Mouse (Mus musculus) mouse trophoblast stem cell (cell line): ENCODE results near the gene Acer1.
"Not testable (repeated sequence)": the region's sequence is repeated elsewhere in the genome, so short reads cannot be mapped to it uniquely, and the experiment has no call there.

Experiments
- in situ Hi-C, 2 experiments: fragments of 300-500 bp; cut with MseI, MboI; formaldehyde crosslinking; loops; 2 replicates in 1 of 2; 3 replicates in 1 of 2; pipeline ENCODE4 v1.15.1; 2025

Gene Acer1

GRCm38 (mm10) chr17:56952639-56953038 is 29.3 kb downstream of the Acer1 start:
- in situ Hi-C loops = no loop called here

- in situ Hi-C loops = no loop called here
These were observed 31.0 kb downstream of the Acer1 start for GRCm38 (mm10) chr17:56950915-56951314.

- in situ Hi-C loops = no loop called here
These were observed 43.2 kb downstream of the Acer1 start for GRCm38 (mm10) chr17:56938751-56939150.

GRCm38 (mm10) chr17:56936731-56937130 is 45.2 kb downstream of the Acer1 start:
- in situ Hi-C loops = no loop called here

- in situ Hi-C loops = no loop called here
These were observed 46.4 kb downstream of the Acer1 start, which contains the start of gene Mllt1 for GRCm38 (mm10) chr17:56935363-56936131. Mllt1 (minus strand) TSS chr17:56935415.

- in situ Hi-C loops = no loop called here
These were observed 47.2 kb downstream of the Acer1 start for GRCm38 (mm10) chr17:56934545-56935330.

- in situ Hi-C loops = no loop called here
These were observed 48.5 kb downstream of the Acer1 start for GRCm38 (mm10) chr17:56933395-56933794.

- in situ Hi-C loops = no loop called here
These were observed 51.9 kb downstream of the Acer1 start for GRCm38 (mm10) chr17:56930026-56930425.

- in situ Hi-C loops = no loop called here
These were observed 52.4 kb downstream of the Acer1 start for GRCm38 (mm10) chr17:56929530-56929929.

- in situ Hi-C loops = no loop called here
These were observed 52.8 kb downstream of the Acer1 start for GRCm38 (mm10) chr17:56929101-56929500.

GRCm38 (mm10) chr17:56925998-56926397 is 55.9 kb downstream of the Acer1 start:
- in situ Hi-C loops = no loop called here

GRCm38 (mm10) chr17:56919725-56920124 is 62.2 kb downstream of the Acer1 start:
- in situ Hi-C loops = no loop called here

- in situ Hi-C loops = no loop called here
These were observed 64.8 kb downstream of the Acer1 start for GRCm38 (mm10) chr17:56917166-56917565.

- in situ Hi-C loops = no loop called here
These were observed 68.5 kb downstream of the Acer1 start for GRCm38 (mm10) chr17:56913444-56913843.

- in situ Hi-C loops = no loop called here
These were observed 68.9 kb downstream of the Acer1 start for GRCm38 (mm10) chr17:56913023-56913422.

GRCm38 (mm10) chr17:56909764-56910163 is 72.2 kb downstream of the Acer1 start:
- in situ Hi-C loops = not testable (repeated sequence)

GRCm38 (mm10) chr17:56907887-56908286 is 74.0 kb downstream of the Acer1 start:
- in situ Hi-C loops = no loop called here

- in situ Hi-C loops = no loop called here
These were observed 74.8 kb downstream of the Acer1 start for GRCm38 (mm10) chr17:56907096-56907495.

- in situ Hi-C loops = no loop called here
These were observed 75.8 kb downstream of the Acer1 start for GRCm38 (mm10) chr17:56906166-56906565.
